Mouse (Mus musculus): ENCODE measurements around the gene Tmcc3.

The Tmcc3 gene

DNA sequence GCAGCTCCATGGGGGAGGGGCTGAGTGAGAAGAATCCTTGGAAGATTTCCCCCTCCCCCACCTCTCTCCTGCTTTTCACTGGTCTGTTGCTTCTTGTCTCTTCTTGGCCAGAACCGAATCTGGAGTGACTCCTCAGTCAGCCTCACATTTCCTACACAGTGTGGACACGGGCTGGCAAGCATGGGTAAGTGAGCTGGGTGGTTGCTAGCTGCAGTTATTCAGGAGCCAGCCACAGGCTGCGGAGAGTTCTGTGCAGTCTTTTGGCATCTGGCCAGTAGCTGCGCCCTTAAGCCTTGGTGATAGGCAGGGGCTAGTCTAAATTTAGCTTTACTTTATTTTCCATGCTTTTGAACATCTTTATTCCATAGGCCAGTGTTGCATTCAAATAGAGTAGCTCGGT, 18.2 kb downstream of the Tmcc3 start:
- no peak for DNase-seq (ENCODE audit: extremely low spot score, low read depth, low spot score)

DNA sequence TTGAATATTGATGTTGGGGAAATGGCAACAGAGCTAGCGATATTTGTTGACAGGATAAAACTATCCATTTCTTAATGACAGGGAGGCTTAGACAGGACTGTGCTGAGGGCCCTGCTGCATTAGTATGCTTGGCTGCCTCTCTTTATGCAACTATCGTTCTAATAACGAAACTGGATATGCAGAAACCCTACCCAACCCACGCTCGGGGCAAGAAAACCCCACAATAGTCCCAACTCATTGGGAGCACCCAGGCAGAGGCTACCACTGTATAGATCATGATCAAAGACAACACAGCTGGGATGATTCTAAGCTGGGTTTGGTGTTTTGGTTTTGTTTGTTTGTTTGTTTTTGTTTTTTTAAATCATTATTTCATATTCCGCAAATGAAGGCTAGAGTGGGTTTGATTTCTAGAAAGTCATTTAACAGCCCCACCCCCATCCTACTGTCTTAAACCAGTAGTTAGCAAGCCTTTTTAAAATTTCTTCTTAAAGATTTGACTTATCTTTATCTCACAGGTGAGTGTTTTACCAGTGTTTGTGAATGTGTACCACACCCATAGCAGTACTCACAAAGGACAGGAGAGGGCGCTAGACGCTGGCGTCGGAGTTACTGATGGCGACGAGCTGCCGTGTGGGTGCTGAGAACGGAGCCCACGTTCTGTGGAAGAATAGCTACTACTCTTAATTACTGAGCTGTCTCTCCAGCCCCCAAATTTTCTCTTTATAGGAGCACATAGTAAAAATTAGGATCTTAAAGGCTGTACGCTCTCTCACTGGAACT, 20.8 kb downstream of the Tmcc3 start:
- DNase-seq (ENCODE audit: extremely low spot score, low read depth, low spot score) = no peak

DNA sequence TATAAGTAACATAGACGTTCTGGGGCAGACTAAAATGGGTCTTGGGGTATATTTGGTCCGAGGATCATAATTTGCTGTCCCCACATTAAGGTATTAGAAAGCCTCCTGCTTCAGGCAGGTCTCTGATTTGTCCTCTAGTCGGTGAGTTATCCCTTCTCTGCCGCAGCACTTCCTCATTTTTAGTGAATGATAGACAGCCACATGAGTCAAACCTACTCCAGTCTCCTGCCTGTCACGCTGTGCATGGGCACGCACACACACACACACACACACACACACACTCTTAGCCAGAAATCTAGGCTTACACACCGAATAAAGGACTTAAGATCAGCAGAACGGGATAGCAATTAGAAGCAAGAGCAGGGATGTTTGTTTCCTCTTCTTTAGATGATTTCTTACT, 21.6 kb downstream of the Tmcc3 start:
- no peak for DNase-seq (ENCODE audit: extremely low spot score, low read depth, low spot score)

DNA sequence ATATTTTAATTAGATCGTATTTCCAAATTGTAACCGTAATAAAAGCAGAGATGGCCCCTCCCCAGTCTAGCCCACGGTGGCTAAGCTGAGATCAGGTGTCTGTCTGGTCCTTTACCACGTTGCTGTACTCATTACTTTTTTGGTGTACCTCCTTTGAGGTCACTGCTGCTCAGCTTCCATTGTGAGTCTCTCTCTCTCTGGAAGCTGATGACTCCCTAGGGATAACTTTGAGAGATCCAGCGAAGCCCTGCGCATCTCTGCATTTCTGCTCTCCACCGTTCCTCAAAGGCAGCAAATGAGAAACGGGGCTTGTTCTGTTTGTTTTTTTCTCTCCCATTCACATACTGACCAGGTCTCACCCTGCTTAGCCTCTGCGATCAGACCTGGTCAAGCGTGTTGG, 23.3 kb downstream of the Tmcc3 start:
- DNase-seq (ENCODE audit: extremely low spot score, low read depth, low spot score) = no peak

DNA sequence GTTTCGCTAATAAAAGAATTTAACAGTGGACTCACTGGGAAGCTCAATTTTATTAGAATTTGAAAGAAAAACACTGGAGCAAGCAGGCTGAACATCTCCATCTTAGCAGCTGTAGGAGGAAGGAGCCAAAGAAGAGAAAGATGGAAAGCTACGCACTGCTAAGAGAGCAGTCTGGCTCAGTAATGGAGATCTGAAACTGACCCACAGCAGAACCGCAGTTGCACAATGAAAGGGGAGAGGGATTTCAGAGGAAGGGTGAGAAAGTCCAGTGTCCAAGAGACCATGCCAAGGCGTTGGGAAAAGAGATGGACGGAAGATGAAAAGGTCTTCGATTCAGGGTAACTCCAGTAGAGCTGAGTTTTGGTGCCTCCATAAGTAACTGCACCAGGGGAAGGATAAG, 24.3 kb downstream of the Tmcc3 start:
- no peak for DNase-seq (ENCODE audit: extremely low spot score, low read depth, low spot score)

DNA sequence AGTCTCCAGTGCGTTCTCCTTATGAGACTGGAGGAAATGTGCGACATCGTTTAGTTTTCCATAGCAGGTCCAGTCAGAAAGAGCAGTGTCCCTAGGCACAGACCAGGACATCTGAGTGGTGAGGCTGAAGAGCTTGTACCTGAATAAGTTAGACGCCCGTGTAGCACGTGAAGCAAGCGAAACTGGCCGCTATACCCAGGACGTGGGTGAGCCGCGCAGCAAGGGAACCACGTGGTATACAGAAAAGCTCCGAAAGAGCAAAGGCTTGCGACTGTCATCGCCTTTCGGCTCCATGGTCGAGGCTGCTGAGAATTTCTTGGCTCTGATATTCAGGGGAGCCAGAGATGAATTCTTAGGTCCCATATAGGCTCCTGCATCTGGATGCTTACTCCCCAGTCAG, 29.8 kb downstream of the Tmcc3 start:
- no peak for DNase-seq (ENCODE audit: extremely low spot score, low read depth, low spot score)

DNA sequence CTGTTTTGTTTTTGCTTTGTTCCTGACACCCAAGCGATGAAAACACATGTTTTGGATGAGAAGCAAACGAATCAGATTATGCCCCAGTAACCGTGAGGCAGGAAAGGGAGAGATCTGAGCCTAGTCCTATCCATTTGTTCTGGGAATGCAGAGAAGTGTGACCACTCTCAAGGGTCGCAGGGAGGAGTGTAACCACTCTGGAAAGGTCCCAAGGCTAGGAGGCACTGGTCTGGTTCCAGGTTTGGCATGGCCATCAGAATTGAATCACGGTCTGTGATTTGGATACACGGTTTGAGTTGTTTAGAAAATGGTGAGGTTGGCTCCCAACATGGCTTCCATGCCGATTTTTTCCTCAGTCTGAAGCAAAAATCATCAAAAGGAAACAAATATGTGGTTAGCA, 30.5 kb downstream of the Tmcc3 start:
- DNase-seq (ENCODE audit: extremely low spot score, low read depth, low spot score) = no peak

DNA sequence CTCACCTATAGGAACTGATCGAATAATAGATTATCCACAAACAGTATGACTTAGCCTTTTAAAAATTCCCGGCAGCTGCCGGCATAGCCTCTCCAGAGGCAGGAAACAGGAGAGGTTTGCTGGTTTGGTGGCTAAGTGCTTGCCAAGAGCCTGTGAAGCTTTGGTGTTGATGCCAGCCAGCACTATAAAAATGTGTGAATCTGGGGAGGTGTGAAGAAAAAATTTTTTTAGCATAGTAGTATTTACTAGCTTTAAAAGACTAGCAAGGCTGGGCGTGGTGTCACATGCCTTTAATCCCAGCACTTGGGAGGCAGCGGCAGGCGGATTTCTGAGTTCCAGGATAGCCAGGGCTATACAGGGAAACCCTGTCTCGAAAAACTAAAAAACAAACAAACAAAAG, 31.8 kb downstream of the Tmcc3 start:
- DNase-seq (ENCODE audit: extremely low spot score, low read depth, low spot score) = no peak

DNA sequence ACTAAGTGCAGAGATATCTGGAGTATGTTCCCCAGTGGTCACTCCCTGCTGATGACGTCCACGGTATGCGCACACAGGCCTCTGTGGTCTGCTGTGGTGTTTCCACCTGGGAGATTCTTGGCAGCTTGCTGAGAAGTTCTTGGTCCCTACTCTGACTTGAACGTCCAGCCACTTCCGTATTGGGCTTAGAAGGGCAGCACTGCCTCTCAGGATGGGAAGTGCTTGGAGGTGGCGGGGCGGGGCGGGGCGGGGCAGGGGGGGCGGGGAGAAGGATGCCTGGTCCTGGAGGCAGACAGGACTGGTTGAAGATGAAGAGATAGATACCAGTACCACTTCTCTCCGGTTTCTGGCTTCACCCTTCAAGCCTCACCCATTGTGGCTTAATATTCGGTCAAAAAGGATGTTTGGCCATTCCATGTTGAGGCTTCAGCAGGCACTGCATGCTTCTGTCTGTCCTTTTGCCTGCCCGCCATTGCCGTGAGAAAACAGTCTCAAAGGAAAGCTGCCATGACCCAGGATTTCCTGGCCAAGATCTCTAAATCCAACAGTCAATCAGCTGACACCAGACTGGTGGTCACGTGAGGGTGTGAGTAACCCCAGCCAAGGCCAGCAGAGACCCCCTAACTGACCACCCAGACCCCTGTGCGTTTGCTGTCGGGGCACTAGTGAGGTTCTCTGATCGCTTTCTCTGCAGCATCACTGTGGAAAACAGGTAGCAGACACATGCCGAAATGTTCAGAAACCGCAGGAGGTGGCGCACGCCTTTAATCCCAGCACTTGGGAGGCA, 33.1 kb downstream of the Tmcc3 start:
- DNase-seq (ENCODE audit: extremely low spot score, low read depth, low spot score) = no peak

DNA sequence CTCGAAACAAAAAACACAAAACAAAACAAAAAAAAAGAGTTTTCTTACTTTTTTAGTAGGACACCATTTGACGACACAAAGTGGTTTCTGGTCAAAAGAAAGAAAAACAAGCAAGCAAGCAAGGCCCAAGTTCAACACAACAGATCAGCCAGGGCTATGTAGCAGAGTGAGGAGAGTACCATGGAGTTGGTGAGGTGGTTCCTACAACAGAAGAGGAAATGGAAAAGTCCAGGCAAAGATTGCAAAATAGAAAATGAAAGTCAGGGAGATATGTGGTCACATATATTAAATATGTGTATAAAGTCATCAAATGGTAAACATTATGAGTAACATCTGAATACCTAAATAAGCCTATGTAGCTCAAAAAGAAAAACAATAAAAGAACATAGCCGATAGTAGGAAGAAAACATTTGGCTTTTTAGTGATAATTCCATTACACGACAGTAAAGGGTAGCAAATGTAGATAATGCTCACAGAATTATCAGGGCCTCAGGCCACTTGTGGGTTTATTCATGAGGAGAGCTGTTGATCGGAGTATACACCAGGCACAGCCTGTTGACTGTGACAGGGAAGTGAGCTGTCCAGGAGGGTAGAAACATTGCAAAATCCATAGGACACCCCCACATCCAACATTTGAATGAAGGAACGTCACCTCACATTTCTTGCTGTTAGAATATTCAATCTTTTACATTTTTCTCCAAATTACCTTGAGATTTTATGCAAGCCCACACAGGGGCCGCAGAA, 33.9 kb downstream of the Tmcc3 start:
- DNase-seq (ENCODE audit: extremely low spot score, low read depth, low spot score) = no peak

DNA sequence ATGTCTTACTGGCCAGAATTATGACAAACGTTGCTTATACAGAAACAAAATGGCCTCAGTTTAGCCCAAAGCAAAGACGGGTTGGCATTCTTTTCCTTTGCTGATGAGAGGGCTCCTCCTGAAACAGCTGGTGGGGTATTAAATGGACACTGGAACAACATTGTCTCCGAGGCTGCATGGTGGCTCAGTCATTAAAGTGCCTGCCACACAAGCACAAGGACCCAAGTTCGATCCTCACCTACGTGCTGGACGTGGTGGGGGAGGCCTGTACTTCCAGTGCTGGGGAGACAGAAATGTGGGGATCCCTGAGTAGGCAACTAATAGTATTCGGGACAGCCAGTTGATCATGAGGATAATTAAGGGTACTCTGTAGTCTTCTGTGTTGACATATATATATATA, 34.8 kb downstream of the Tmcc3 start:
- no peak for DNase-seq (ENCODE audit: extremely low spot score, low read depth, low spot score)

DNA sequence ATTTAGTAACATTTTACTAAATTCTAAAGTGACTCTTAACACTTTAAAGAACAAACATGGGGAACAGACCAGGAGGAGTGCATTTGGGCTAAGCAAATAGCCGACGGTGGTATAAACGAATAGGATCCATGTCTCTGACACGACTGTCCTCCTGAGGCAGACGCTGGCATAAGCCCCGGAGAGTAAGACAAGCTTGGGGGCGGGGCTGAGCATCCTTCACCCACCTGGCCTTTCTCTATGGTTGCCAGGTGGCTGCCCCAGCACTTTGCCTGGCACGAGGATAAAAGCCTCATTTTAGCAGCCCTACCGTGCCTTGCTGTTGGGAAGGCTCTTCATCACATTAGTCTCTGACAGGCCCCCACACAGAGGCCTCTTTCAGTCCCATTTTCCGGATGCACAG, 35.5 kb downstream of the Tmcc3 start:
- no peak for DNase-seq (ENCODE audit: extremely low spot score, low read depth, low spot score)

DNA sequence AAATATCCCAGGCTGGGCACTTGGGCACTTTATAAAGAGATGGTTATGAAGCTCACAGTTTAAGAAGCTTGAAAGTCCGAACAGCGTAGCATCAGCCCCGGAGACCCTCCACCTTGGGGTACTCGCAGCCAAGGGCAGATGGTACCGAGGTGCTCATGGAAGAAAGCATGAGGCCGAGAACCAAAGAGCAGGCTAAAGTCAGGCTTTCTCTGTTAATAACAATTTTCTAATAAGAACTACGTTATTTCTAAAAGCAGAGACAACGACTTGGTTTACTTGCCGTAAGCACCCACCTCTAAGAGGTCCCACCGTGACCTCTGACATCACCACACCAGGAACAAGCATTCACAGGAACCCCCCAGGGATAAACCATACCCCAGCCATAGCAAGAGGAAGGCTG, 36.2 kb downstream of the Tmcc3 start:
- no peak for DNase-seq (ENCODE audit: extremely low spot score, low read depth, low spot score)

DNA sequence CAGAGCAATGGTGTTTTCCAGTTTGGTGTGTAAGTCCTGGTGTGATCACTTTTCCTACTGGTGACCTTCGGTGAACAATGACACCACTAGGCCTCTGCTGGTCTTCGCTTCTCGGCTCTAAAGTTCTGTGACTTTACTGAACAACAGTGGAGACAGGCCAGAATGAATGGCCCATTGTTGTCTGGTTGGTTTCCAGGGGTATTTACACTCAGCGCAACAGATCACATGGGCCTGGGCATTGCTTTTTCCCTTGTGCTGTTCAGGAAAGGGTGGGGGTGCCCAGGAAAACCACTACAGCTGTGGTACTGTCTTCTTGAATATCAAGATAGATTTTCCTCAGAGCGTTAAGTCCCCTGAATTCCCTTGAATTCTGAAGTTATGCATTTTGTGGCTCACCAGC, 38.5 kb downstream of the Tmcc3 start:
- no peak for DNase-seq (ENCODE audit: extremely low spot score, low read depth, low spot score)

DNA sequence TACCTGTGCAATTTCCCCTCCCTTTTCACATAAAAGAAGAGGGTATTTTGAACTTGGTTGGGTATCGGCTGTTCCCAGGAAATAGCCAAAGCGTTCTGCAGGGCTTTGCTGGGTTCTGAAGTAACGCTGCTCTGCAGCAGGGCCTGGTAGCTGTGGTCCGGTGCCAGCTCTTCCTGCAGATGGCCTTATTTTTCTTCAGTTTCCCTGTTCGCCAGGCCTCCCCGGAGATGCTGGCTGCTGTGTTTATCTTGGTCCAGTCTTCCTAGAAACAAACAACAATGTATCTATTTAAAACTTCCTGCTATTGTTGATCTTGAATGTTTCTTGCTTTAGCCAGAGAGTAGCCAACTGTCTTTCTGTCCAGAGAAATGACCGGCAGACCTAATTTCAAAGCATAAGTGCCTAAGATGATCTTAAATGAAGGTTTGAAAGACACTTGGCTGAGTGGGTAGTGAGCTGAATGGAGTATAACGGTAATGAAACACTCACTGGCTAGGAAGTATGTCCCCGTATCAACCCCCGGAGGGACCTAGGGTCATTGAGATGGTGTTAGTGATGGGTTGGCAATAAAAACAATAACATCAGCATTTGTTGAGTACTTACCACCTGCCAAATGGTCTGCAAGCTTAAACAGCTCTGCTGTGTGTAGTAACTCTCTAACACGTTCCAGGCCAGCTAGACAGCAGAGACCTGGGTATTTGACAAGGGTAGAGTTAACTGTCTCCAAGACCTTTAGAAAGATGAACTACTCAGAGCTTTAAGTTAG, 39.3 kb downstream of the Tmcc3 start:
- no peak for DNase-seq (ENCODE audit: extremely low spot score, low read depth, low spot score)

DNA sequence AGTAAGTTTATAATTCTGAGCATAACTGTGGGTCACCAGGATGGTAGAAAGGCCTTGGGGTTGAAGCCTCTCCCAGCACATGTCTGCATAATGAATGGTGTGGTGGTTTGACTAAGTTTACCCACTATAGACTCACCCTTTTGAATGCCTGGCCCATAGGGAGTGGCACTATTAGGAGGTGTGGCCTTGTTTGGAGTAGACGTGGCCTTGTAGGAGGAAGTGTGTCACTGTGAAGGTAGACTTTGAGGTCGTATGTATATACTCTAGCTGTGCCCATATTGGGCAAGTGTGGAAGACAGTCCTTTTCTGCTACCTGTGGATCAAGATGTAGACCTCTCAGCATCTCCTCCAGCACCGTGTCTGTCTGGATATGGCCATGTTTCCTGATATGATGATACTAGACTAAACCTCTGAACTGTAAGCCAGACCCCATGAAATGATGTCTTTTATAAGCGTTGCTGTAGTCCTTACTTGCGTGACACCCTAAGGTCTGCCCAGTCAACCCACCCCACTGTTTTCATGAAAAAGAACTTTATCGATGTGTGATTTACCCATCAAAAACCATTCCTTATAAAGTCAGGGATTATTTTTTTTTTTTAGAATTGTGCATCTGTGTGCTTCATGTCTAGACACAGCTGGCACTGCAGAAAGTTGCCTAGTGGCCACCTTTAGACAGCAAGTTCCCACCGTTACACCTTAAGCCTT, 40.6 kb downstream of the Tmcc3 start:
- DNase-seq (ENCODE audit: extremely low spot score, low read depth, low spot score) = no peak

DNA sequence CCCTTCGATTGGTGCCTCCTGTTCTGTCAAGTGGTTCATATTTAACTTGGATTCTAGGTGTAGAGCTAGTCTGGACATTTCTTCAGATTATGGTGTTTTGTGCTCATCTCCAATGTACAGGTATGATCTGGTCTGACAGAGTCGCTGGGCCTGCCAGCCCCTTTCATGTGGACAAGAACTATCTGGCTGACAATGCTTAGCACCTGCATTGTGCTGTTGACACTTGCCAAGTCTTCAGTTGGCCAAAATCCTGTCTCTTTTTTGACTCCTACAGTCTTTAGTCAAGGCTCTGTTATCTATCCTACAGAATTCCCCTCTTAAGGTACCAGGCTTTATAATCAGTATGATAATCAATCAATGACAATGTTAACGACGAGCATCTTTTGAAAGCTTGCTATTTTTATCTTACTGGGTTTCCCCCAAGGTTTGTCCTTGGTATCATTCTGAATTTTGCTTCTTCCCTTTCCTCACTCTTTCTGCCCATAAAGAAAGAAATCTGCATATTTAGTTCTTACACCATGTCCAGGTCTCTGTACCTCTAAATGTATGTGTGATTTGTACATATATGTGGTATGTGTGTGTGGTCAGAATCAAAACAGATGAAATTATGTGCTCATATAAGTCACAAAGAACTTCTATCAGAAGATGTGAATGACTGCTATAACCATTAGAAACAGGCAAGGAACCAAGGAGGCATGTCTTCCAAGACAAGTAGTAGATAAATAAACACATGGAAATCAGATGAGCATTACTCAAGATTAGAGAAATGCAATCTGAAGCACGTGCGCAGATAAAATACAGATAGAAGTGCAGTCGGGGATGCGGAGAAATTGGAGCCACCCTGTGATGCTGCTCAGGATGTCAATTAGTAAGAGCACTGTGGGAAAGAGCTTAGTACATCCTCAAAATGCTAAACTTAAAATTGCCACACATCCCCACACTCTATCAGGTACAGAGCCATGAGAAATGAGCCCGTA, 41.4 kb downstream of the Tmcc3 start:
- DNase-seq (ENCODE audit: extremely low spot score, low read depth, low spot score) = no peak

DNA sequence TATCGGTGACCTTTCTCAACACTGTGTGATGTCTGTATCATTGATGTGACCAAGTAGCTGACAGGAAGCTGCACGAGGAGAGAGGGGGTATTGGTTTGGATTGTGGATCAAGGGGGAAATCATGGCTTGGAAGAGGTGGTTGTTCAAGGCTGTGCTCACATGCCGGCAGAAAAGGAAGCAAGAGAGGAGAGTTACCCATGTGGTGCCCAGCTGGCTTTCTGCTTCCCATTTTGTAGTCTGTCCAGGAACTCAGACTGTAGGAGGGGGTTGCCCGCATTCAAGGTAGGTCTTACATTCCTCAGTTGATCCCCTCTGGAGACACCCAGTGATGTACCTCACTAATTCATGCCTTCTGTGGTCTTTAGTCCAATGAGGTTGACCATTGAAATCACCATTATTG, 42.3 kb downstream of the Tmcc3 start:
- no peak for DNase-seq (ENCODE audit: extremely low spot score, low read depth, low spot score)

DNA sequence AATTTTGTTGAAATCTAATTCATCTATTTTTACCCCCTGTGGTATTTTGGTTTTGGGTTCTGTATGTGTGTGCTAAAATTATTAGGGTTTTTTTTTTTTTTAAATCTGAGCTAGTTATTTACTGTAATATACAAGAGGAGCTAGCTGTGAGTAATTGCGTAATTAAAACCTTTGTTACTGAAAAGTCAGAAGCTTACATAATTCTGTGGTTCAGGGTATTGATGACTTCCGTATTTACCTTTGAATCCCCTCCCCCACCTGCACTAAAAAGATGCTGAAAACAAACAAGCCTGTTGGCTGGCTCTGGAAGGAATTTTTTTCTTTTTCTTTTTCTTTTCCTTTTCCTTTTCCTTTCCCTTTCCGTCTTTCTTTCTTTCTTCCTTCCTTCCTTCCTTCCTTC, 42.7 kb downstream of the Tmcc3 start:
- no peak for DNase-seq (ENCODE audit: extremely low spot score, low read depth, low spot score)
